Mouse (Mus musculus): ENCODE results near the gene Tnfsf12.

DNA sequence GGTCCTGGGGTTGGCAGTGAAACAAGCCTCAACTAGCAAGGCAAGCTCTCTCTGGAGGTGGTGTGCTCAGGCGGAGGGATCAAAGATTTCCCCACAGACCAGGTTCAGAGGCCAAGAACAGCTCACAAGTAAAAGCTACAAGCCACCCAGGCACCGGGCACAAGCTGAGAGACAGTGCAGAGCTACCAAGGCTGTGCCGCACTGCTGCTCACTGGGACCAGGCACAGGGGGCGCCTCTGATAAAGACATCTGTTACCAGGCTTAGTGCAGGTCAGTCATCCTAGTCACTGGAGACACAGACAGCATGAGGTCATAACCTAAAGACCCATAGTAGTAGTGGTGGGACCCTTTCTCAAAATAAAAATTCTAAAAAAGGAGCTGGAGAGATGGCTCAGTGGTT, 21.3 kb upstream of the Tnfsf12 start:
- TF ChIP-seq CTCF (IDR thresholded peaks at IDR 0.05; ENCODE audit: borderline replicate concordance, insufficient read depth, low read depth, low read length) (no peak), POLR2A (IDR thresholded peaks at IDR 0.05; ENCODE audit: borderline replicate concordance, insufficient read depth, low read length) (no peak)
